Mouse (Mus musculus): ENCODE measurements at regions not wholly inside any gene's neighbourhood (a gene's known extent, or its start where the extent isn't known, plus 50 kb on each side); places are given as distances from the start of the nearest gene placed in this dataset.

- in situ Hi-C loops (cut with MboI, MseI): no loop called here
These were observed 163.7 kb upstream of the Smim15 start for GRCm38 (mm10) chr13:107880551-107880950.

DNA sequence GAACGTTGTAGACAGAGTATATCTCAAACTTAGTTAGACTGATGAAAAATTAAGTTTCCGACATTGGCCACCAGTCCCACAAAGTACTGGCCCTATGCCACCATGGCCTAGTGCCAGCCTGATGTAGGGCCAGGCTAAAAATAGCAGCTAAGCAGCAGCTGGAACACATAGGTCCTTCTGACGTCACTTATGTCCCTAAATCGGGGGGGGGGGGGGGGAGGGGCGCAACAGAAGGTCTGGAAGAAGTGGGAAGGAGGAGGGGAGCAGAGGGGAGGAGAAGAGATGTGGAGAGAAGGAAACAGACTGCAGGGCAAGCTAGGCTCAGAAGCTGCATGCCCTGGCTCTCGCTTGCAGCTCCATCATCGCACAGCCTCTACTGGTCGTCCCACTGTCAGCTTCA, 164.7 kb upstream of the Smim15 start:
- in situ Hi-C loops (cut with MboI, MseI): no loop called here

DNA sequence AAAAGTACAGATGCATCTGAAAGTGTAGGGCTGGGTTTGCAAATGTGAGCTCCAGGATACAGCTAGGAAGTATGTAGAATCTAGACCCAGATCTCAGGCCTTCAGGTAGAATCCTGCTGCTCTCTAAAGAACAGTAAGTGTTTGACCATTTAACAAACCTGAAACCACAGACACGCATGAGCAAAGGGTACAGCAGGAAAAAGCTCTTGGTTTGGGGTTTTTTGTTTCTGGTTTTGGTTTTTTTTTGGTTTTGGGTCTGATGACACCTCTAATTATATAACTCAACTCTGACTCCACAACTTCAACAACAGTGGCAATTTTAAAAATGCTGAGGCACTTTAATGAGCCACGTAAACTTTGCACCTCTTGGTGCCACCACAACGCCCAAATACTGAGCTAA, 165.3 kb upstream of the Smim15 start:
- in situ Hi-C loops (cut with MboI, MseI): no loop called here

DNA sequence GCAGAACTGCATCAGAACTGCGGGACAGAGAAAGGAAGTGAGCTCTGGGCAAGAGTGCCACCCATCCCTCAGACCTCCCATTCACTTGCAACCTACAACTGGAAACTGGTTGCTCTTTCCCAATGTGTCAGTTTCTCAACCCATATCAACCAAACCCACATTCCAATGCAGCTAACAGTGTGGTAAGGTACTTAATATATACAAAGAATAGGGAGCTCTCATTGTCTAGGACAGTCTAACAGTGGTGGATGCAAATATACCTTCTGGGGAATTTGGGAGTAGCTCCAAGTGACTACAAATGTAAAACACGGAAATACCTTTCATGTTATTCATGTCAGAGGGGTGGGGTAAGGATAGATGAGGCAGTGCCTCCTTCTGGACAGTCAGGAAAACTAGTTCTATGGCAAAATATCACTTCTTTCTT, 171.0 kb upstream of the Smim15 start:
- in situ Hi-C loops (cut with MboI, MseI): no loop called here

- in situ Hi-C loops (cut with MboI, MseI): no loop called here
These were observed 171.7 kb upstream of the Smim15 start for GRCm38 (mm10) chr13:107872574-107872973.

DNA sequence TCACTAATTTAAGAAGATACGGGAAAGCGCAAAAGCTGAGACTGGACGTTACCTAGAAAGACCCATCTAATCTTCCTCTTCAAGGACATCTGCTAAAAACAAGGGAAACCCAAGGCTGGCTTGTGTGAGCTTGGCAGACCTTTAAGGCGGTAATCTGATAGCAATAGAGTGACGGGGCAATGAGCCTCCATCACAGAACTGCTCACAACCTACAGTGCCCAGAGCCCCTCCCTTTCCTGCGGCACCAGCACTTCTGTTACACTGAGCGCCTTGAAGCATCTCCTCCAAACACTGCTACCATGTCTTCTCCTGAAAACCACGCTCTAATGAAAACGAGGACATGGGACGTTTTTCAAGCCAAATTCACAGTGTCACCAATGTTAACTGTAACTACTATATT, 172.1 kb upstream of the Smim15 start:
- in situ Hi-C loops (cut with MboI, MseI): no loop called here

- in situ Hi-C loops (cut with MboI, MseI): no loop called here
These were observed 175.3 kb upstream of the Smim15 start for GRCm38 (mm10) chr13:107868906-107869305.

DNA sequence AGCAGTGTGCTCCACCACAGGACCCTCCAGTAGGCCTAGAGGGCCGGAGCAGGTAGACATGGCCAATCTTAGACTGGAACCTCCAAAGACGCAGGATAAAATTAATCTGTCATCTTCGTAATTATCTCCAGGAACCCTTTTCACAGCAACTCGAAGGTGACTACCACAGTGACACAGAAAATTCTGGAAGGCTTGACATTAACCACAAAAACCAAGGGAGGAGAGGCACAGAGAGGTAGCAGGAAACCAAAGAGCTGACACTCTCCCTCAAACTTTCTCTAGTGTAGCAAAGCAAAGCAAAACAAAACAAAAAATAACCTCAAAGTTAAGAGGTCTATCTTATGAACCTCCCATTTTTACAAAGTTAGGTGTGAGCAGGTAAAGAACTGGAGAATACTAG, 177.4 kb upstream of the Smim15 start:
- in situ Hi-C loops (cut with MboI, MseI): no loop called here

DNA sequence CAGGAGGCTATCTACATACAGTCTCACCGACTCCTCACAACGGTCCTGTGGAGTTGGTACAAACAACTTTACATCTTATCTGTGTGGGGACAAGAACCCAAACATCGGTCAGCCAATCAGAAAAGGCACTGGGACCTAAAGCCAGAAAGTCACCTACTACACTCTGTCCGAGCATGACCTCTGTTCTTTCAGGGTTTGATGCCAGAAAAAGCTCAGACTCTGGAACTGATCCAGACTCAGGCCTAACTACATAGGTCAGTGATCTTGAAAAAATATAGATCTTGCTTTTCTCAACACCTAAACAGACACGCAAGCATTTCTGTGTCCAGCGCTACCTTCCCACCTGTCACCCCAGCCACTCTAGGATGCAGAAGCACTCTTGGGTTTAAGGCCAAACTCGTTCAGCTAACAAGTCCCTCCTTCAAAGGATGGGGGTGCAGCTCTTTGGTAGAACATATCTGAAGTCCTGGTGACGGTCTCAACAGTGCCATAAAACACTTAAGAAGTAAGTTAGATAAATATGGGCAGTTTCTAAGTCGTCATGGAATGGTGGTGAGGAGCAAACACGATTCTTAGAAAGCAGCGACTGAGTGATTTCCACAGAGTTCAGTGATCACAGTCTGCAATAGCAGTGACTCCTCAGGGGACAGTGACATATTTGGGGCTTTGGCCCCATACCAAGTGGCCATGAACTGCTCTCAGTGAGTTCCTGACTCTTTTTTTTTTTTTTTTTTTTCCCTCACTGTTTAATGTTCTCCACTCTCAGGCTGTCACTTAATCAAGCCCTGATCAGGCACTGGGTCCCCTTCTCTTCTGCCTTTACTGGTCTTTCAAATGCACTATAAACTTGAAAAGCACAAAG, 181.2 kb upstream of the Smim15 start:
- in situ Hi-C loops (cut with MboI, MseI): no loop called here

- in situ Hi-C loops (cut with MboI, MseI): no loop called here
These were observed 182.7 kb upstream of the Smim15 start for GRCm38 (mm10) chr13:107861384-107862134.

GRCm38 (mm10) chr13:107857043-107857755, 187.0 kb upstream of the Smim15 start:
- in situ Hi-C loops (cut with MboI, MseI): no loop called here

GRCm38 (mm10) chr13:107850907-107851560, 193.2 kb upstream of the Smim15 start:
- in situ Hi-C loops (cut with MboI, MseI): no loop called here

DNA sequence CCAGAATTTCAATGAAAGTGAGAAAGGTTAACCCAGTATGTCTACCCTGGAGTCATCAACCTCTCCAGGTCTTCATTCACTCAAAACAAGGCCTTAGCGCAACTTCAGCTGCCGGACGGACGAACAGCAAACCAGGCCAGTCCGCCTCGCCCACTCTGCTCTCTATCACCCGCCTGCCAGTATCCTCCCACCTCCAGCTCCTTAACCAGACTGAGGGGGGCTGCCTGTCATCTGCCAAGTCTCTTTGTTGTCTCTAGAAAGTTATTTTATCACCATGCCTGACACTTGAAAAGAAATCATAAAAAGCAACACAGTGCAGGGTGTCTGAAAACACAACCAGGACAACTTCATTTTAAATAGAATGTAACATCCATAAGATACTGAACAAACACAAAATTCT, 195.4 kb upstream of the Smim15 start:
- in situ Hi-C loops (cut with MboI, MseI): no loop called here

GRCm38 (mm10) chr13:107847179-107848012, 196.8 kb upstream of the Smim15 start:
- in situ Hi-C loops (cut with MboI, MseI): no loop called here

DNA sequence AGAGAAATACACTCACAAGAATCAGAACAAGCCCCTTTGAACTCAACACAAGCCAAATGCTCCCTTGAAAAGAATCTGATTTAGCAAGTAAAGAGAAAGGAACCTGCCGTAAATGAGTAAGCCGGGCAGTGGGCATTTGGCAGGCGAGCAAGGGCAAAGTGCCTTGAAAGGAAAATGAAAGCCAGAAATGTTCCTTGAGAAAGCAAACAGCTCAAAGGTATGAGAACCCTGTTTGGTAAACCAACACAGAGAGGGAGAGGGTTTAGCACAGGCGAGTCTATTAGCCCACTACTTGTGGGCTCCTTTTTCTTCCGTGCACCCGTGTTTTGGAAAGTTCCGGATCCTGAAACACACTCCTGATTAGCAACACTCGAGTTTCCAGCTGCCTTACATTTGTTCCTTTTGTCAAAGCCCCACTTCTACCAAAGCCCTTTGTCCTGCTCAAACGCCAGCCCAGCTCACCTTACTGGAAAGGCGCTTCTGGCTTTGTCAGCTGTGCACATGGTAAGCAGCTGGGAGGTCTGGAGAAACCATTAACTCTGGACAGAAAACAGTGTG, 197.5 kb upstream of the Smim15 start:
- in situ Hi-C loops (cut with MboI, MseI): no loop called here

- in situ Hi-C loops (cut with MboI, MseI): no loop called here
These were observed 198.4 kb upstream of the Smim15 start for GRCm38 (mm10) chr13:107845838-107846237.

- in situ Hi-C loops (cut with MboI, MseI): no loop called here
These were observed 200.2 kb upstream of the Smim15 start for GRCm38 (mm10) chr13:107844085-107844484.

DNA sequence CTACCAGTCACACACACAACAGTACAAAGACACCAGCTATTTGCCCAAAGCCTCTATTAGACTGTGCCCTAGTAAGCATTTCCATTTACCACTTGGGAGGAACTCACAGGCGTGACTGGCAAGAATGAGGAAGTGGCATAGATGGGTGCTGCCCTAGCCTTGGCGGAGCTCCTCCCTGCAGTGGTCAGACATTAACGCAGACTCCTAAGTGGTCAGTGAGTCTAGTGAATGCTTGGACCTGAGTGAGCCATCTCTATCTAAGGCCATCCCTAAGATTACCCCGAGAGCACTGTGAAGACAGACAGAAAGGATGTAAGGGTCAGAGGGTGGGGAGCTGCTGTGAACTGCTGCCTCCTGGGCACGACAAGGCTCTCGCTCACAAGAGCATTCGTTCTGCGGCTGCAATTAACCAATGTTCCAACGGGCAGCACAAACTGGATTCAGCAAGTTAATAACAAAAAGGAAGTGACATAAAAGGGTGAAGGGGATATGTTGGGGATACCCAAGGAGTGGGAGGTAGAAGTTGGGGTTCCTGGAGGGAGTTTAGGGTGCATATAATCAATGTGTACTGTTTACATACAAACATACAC, 206.0 kb upstream of the Smim15 start:
- in situ Hi-C loops (cut with MboI, MseI): no loop called here

DNA sequence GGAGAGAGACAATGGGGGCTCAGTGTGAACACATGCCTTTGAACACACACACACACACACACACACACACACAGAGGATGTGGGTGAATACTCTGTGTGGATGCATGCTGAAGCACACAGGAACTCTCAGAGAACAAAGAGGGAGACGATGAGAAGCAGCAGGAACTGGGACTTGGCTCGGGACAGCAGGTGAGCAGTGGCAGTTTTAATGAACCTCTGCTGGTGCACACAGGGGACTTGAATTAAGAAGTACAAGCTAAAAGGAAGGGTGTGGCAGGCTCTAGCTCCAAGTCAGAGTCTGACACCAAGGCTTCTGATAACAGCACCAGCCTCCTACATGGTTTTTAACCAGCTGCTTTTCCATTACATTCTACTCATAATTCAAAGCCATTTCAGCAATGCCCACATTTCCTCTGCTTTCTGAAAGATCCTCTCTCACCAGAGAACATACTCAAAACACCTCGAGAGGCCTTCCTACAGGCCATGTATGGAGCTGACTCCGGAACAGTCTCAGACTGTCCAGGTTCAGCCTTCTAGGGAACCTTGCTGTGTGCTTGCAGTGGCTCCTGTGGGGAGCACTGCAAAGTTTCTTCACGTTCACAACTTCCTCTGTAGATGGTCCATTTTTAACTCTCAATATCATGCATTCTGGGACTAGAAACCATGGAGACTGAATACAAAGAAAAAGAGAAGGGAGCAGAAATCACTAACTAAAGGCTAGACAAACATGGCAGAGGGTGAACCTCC, 206.9 kb upstream of the Smim15 start:
- in situ Hi-C loops (cut with MboI, MseI): no loop called here
